Mouse (Mus musculus): ENCODE data around the gene Ago3. TPM values are rescaled to one million over a fixed set of nuclear protein-coding genes. Genes with fewer than 3 reads are reported as not detected.

Ago3 gene
- polyA plus RNA-seq, 1 experiment from 2014 or later, result 22.2 TPM

GRCm38 (mm10) chr4:126371497-126371896 is 57.9 kb downstream of the Ago3 start:
- H3K36me3 ChIP-seq, result peaks cover 21% of the 10 kb centered on the region
- WGBS, result 95% methylated on average over 9 of the region's 9 CpGs
- H3K4me2 ChIP-seq (replicated peaks), result no peak overlapping the region
- H3K9me3 ChIP-seq (replicated peaks), result no peaks in the 10 kb centered on the region
- no peaks in the 10 kb centered on the region for H3K27me3 ChIP-seq
- H3K27ac ChIP-seq, result no peak overlapping the region
- no peak overlapping the region for H3K4me3 ChIP-seq
- no peaks in the 10 kb centered on the region for H3K4me1 ChIP-seq
- ATAC-seq (ENCODE audit: low FRiP score), result no peak
- no peak overlapping the region for H3K9ac ChIP-seq

DNA sequence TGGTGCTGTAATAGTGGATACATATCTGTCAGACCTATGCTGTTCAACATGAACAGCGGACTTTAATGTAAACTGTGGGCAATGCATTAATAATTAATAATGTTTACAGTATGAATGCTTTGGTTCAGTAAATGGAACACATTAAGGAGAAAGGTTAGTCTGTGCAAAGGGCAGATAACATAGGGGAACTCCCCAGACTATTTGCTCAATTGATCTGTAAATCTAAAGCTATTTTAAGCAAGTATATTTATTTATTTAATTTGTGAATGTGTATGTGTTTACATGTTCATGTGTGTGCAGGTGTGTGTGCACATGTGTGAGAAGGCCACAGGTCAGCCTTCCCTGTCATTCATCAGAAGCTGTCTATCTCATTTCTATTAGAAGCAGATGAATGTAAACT is 69.3 kb downstream of the Ago3 start:
- H3K4me1 ChIP-seq, result no peaks in the 10 kb centered on the region
- no peaks in the 10 kb centered on the region for H3K9me3 ChIP-seq (replicated peaks)
- no peak overlapping the region for H3K27ac ChIP-seq
- no peak for ATAC-seq (ENCODE audit: low FRiP score)
- H3K36me3 ChIP-seq, result peaks cover 46% of the 10 kb centered on the region
- no peak overlapping the region for H3K4me2 ChIP-seq (replicated peaks)
- WGBS, result 98% methylated on average over 1 of the region's 1 CpGs
- H3K4me3 ChIP-seq, result no peak overlapping the region
- H3K9ac ChIP-seq, result no peak overlapping the region
- H3K27me3 ChIP-seq, result no peaks in the 10 kb centered on the region

- Histone ChIP-seq H3K9me3 (replicated peaks) (no peaks in the 10 kb centered on the region), H3K27ac (no peak overlapping the region), H3K4me3 (no peak overlapping the region), H3K36me3 (peaks cover 20% of the 10 kb centered on the region), H3K9ac (no peak overlapping the region), H3K4me2 (replicated peaks) (no peak overlapping the region), H3K4me1 (no peaks in the 10 kb centered on the region), H3K27me3 (no peaks in the 10 kb centered on the region)
- 76% methylated on average over 4 of the region's 4 CpGs for WGBS
- no peak for ATAC-seq (ENCODE audit: low FRiP score)
Measured at GRCm38 (mm10) chr4:126343451-126343850, 85.9 kb downstream of the Ago3 start.

GRCm38 (mm10) chr4:126339461-126339860 is 89.9 kb downstream of the Ago3 start:
- Histone ChIP-seq H3K27ac (no peak overlapping the region), H3K9me3 (replicated peaks) (no peaks in the 10 kb centered on the region), H3K27me3 (no peaks in the 10 kb centered on the region), H3K4me3 (no peak overlapping the region), H3K4me2 (replicated peaks) (no peak overlapping the region), H3K9ac (no peak overlapping the region), H3K36me3 (no peaks in the 10 kb centered on the region), H3K4me1 (no peaks in the 10 kb centered on the region)
- no peak for ATAC-seq (ENCODE audit: low FRiP score)
- 59% methylated on average over 4 of the region's 4 CpGs for WGBS

- no peak overlapping the region for H3K4me3 ChIP-seq
- no peak overlapping the region for H3K4me2 ChIP-seq (replicated peaks)
- H3K9ac ChIP-seq, result no peak overlapping the region
- no peak overlapping the region for H3K27ac ChIP-seq
- H3K36me3 ChIP-seq, result 0 out of 2 replicates have a peak, but pooled peaks cover 3% of the 10 kb centered on the region
- WGBS, result 47% methylated on average over 3 of the region's 3 CpGs
- H3K4me1 ChIP-seq, result no peaks in the 10 kb centered on the region
- H3K9me3 ChIP-seq (replicated peaks), result no peaks in the 10 kb centered on the region
- no peaks in the 10 kb centered on the region for H3K27me3 ChIP-seq
- ATAC-seq (ENCODE audit: low FRiP score), result no peak
Measured at GRCm38 (mm10) chr4:126332358-126332757, 97.0 kb downstream of the Ago3 start.

GRCm38 (mm10) chr4:126331751-126332150 is 97.6 kb downstream of the Ago3 start:
- 100% methylated on average over 1 of the region's 1 CpGs for WGBS
- no peaks in the 10 kb centered on the region for H3K27me3 ChIP-seq
- H3K4me2 ChIP-seq (replicated peaks), result no peak overlapping the region
- no peaks in the 10 kb centered on the region for H3K9me3 ChIP-seq (replicated peaks)
- H3K9ac ChIP-seq, result no peak overlapping the region
- 0 out of 2 replicates have a peak, but pooled peaks cover 3% of the 10 kb centered on the region for H3K36me3 ChIP-seq
- no peaks in the 10 kb centered on the region for H3K4me1 ChIP-seq
- no peak overlapping the region for H3K4me3 ChIP-seq
- ATAC-seq (ENCODE audit: low FRiP score), result no peak
- H3K27ac ChIP-seq, result no peak overlapping the region

- 88% methylated on average over 4 of the region's 4 CpGs for WGBS
- H3K4me2 ChIP-seq (replicated peaks), result no peak overlapping the region
Measured at GRCm38 (mm10) chr4:126330295-126330694, 99.1 kb downstream of the Ago3 start.

GRCm38 (mm10) chr4:126326036-126326435 is 103.3 kb downstream of the Ago3 start:
- Histone ChIP-seq H3K27ac (no peak overlapping the region), H3K27me3 (peaks cover 33% of the 10 kb centered on the region), H3K36me3 (no peaks in the 10 kb centered on the region), H3K4me3 (no peak overlapping the region), H3K9ac (no peak overlapping the region), H3K4me1 (peaks cover 7% of the 10 kb centered on the region), H3K9me3 (replicated peaks) (no peaks in the 10 kb centered on the region), H3K4me2 (replicated peaks) (no peak overlapping the region)
- no peak for ATAC-seq (ENCODE audit: low FRiP score)
- 25% methylated on average over 6 of the region's 6 CpGs for WGBS

More at GRCm38 (mm10) chr4:126330295-126330694, 99.1 kb downstream of the Ago3 start:
- Histone ChIP-seq H3K27ac (no peak overlapping the region), H3K27me3 (peaks cover 10% of the 10 kb centered on the region), H3K4me3 (no peak overlapping the region), H3K9ac (no peak overlapping the region), H3K9me3 (replicated peaks) (no peaks in the 10 kb centered on the region), H3K4me1 (peaks cover 3% of the 10 kb centered on the region), H3K36me3 (0 out of 2 replicates have a peak, but pooled peaks cover 3% of the 10 kb centered on the region)
- no peak for ATAC-seq (ENCODE audit: low FRiP score)

DNA sequence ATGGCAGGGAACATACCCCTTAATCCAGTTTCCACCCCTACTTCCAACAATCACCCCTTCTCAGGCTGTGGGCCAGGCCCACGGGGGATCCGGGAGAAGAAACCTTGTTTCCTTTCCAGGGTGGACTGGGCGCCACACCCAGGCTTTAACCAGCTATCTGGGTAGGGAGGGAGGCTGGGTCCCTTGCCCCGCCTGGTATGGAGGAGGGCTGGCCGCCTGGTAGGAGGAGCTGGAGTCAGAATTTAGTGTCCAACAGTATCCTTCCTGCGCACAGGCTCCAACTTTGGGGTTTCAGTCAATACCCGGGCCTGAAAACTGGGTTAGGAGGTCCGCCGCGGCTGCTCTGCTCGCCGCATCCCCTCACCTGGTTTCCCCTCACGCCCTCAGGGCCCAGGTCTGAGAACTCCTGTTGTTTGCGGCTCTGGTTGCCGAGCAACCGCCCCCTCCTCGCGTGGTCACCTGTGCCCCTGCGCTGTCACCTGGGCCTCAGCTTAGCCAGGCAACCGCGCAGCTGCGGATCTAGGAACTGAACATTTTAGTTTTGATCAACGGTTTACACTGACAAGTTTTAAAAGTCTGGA is 104.0 kb downstream of the Ago3 start, which contains the start of gene Tekt2:
Tekt2 (minus strand) TSS at position 408 of the 581 bp plus-strand sequence.
- no peak within 1 kb of the TSS for H3K27ac ChIP-seq
- no peak for ATAC-seq (ENCODE audit: low FRiP score)
- no peaks in the 10 kb centered on the region for H3K9me3 ChIP-seq (replicated peaks)
- H3K4me2 ChIP-seq (replicated peaks), result peak within 1 kb of the TSS; percentile 31
- no peak within 1 kb of the TSS for H3K9ac ChIP-seq
- peaks cover 33% of the 10 kb centered on the region for H3K27me3 ChIP-seq
- H3K36me3 ChIP-seq, result no peaks in the 10 kb centered on the region
- 10% methylated on average over 23 of the region's 23 CpGs for WGBS
- peaks cover 13% of the 10 kb centered on the region for H3K4me1 ChIP-seq
- no peak within 1 kb of the TSS for H3K4me3 ChIP-seq

DNA sequence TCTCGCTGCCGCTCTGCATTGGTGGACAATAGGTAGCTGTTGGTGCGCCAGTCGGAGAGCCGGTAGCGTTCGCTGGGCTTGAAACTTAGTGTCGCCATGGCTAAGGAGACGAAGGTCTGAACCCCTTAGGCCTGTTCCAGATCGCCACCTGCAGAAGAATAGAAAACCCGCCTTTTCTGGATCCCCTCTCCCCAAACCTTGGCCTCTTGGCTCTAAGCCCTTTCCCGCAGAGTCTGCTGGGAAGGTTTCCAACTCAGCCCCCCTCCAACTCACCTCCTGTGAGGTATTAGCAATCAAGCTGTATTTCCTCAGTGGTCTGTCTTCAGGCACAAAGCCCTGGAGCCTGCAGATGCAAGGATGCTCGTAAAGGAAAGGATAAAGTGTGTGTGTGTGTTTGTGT is 104.5 kb downstream of the Ago3 start:
- Histone ChIP-seq H3K9me3 (replicated peaks) (no peaks in the 10 kb centered on the region), H3K27ac (no peak overlapping the region), H3K4me2 (replicated peaks) (0 out of 2 replicates have a peak overlapping the region, but pooled peaks have one; percentile 11), H3K27me3 (peaks cover 33% of the 10 kb centered on the region), H3K36me3 (no peaks in the 10 kb centered on the region), H3K9ac (no peak overlapping the region), H3K4me1 (peaks cover 16% of the 10 kb centered on the region), H3K4me3 (no peak overlapping the region)
- WGBS, result 24% methylated on average over 13 of the region's 13 CpGs
- ATAC-seq (ENCODE audit: low FRiP score), result no peak

GRCm38 (mm10) chr4:126322646-126323045 is 106.7 kb downstream of the Ago3 start:
- H3K27me3 ChIP-seq, result peaks cover 33% of the 10 kb centered on the region
- H3K9ac ChIP-seq, result no peak overlapping the region
- 94% methylated on average over 13 of the region's 13 CpGs for WGBS
- no peak overlapping the region for H3K4me2 ChIP-seq (replicated peaks)
- no peak overlapping the region for H3K4me3 ChIP-seq
- no peak overlapping the region for H3K27ac ChIP-seq
- no peak for ATAC-seq (ENCODE audit: low FRiP score)
- H3K9me3 ChIP-seq (replicated peaks), result no peaks in the 10 kb centered on the region
- H3K36me3 ChIP-seq, result peaks cover 15% of the 10 kb centered on the region
- H3K4me1 ChIP-seq, result peaks cover 16% of the 10 kb centered on the region

DNA sequence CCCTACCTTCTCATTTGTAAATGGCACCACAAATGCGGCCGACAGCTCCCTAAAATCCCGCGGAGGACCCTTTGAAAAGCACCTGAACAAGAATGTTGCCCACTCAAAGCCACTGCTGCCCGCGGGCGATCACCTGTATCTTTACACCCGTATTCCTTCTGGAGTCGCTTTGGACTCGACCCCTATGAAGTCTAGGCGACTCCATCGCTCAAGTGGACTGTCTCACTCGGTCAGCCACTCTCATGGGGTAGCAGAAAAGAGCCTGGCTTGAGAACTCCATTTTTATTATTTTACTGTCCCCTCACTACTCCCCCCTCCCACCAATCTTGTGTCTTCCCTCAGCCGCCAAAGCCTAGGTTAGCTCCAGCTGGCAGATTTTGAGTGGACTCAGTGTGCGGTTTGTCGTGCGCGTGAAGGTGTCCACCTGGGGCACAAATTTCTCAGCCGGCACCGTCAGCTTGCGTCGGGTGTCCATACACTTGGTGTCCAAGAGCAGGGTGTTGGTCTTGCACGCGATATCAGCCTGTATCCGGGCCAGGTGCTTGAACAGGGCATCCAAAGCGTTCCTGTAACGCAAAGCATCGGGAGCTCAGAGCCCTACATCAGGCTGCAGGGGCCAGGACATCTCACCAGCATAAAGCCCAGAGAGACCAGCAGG is 107.4 kb downstream of the Ago3 start:
- WGBS, result 56% methylated on average over 28 of the region's 28 CpGs
- H3K27ac ChIP-seq, result no peak overlapping the region
- H3K9ac ChIP-seq, result peak overlapping the region; percentile 45; the same call in 1 of the 2 replicates

More for the DNA sequence above, 107.4 kb downstream of the Ago3 start:
- Histone ChIP-seq H3K27me3 (peaks cover 33% of the 10 kb centered on the region), H3K9me3 (replicated peaks) (no peaks in the 10 kb centered on the region), H3K4me1 (peaks cover 16% of the 10 kb centered on the region), H3K4me3 (peak overlapping the region; percentile 82), H3K36me3 (peaks cover 22% of the 10 kb centered on the region), H3K4me2 (replicated peaks) (peak overlapping the region; percentile 91)
- peak; percentile 63 for ATAC-seq (ENCODE audit: low FRiP score)
